ENCODE assay signal across 9 mouse cellular contexts in genomic region chr11:61011736-61012294, GRCm38 (mm10). TPM values are rescaled to one million over a fixed set of nuclear protein-coding genes. Genes with fewer than 3 reads are reported as not detected.
A peak's percentile ranks its signal among the peaks of the same experiment; 100 is the strongest.
DNase-seq lines count a peak whose midpoint lies in the region; ATAC-seq and TF ChIP-seq lines count a peak whose summit lies in the region.
"Had no signal": no experiment of that assay in that cellular context is flagged by ENCODE, and none has a peak within 500 bp of the region (broad histone marks: within the 10 kb centered on the region; RNA-seq: fewer than 3 reads in every experiment).

No protein-coding gene starts in this region.

- 0 out of 2 replicates have a peak overlapping the region, but pooled peaks have one; percentile 27 for H3K9ac ChIP-seq in forebrain, embryonic 11.5 days (ENCODE audit: low read length)
- H3K9ac ChIP-seq in forebrain, embryonic 14.5 days (ENCODE audit: low read length): no peak overlapping the region
- H3K9ac ChIP-seq in lung, postnatal 0 days (replicated peaks; ENCODE audit: low read depth): no peak overlapping the region
- no peak overlapping the region for H3K9ac ChIP-seq in midbrain, embryonic 12.5 days (replicated peaks)
- H3K9ac ChIP-seq: embryonic facial prominence, embryonic 15.5 days had no signal

- WGBS in forebrain, embryonic 11.5 days: 23% methylated on average over 9 of the region's 9 CpGs
- 32% methylated on average over 9 of the region's 9 CpGs for WGBS in forebrain, embryonic 14.5 days
- WGBS in lung, postnatal 0 days: 37% methylated on average over 9 of the region's 9 CpGs
- WGBS in kidney, adult 2 months: 31% methylated on average over 9 of the region's 9 CpGs
- 19% methylated on average over 9 of the region's 9 CpGs for WGBS in midbrain, embryonic 12.5 days

- TF ChIP-seq POLR2A in kidney, adult 2 months (IDR thresholded peaks at IDR 0.05; ENCODE audit: low read depth, low read length): no peak

- H3K4me1 ChIP-seq in forebrain, embryonic 11.5 days (replicated peaks; ENCODE audit: control insufficient read depth, insufficient read depth, low read length): peaks cover 4% of the 10 kb centered on the region
- no peaks in the 10 kb centered on the region for H3K4me1 ChIP-seq in forebrain, embryonic 14.5 days (ENCODE audit: control insufficient read depth, insufficient read depth, low read length)
- H3K4me1 ChIP-seq in lung, postnatal 0 days (ENCODE audit: insufficient read depth, low read depth, low read length): no peaks in the 10 kb centered on the region
- peaks cover 10% of the 10 kb centered on the region; the same call in 1 of the 2 replicates for H3K4me1 ChIP-seq in kidney, adult 2 months (ENCODE audit: control insufficient read depth, insufficient read depth, low read length)
- peaks cover 12% of the 10 kb centered on the region for H3K4me1 ChIP-seq in midbrain, embryonic 12.5 days

- no peaks in the 10 kb centered on the region for H3K27me3 ChIP-seq in forebrain, embryonic 11.5 days (ENCODE audit: control insufficient read depth, insufficient read depth, low read length)
- no peaks in the 10 kb centered on the region for H3K27me3 ChIP-seq in forebrain, embryonic 14.5 days (replicated peaks; ENCODE audit: control insufficient read depth, insufficient read depth, low read length)
- no peaks in the 10 kb centered on the region for H3K27me3 ChIP-seq in lung, postnatal 0 days (replicated peaks; ENCODE audit: insufficient read depth, low read length)
- H3K27me3 ChIP-seq in kidney, adult 2 months (replicated peaks; ENCODE audit: control insufficient read depth, insufficient read depth, low read length): no peaks in the 10 kb centered on the region
- no peaks in the 10 kb centered on the region for H3K27me3 ChIP-seq in midbrain, embryonic 12.5 days
- H3K27me3 ChIP-seq: embryonic facial prominence, embryonic 15.5 days had no signal

- no peak for DNase-seq in forebrain, embryonic 11.5 days (ENCODE audit: low spot score)
- DNase-seq in forebrain, embryonic 14.5 days (ENCODE audit: low spot score): no peak
- peak; percentile 21 for DNase-seq in lung, postnatal 0 days (ENCODE audit: low spot score)
- DNase-seq in lung, postnatal 14 days: no peak
- DNase-seq in kidney, adult 2 months: peak; percentile 84
- no peak for DNase-seq in spleen, postnatal 36 days (ENCODE audit: low spot score in 2 of 2)

- H3K4me3 ChIP-seq in forebrain, embryonic 11.5 days (ENCODE audit: low read depth, low read length): no peak overlapping the region
- no peak overlapping the region for H3K4me3 ChIP-seq in forebrain, embryonic 14.5 days (ENCODE audit: low read depth, low read length)
- H3K4me3 ChIP-seq in lung, postnatal 0 days (ENCODE audit: low read depth, low read length): no peak overlapping the region
- H3K4me3 ChIP-seq in kidney, adult 2 months (ENCODE audit: insufficient read depth, low read depth, low read length): no peak overlapping the region
- H3K4me3 ChIP-seq in midbrain, embryonic 12.5 days: no peak overlapping the region
- H3K4me3 ChIP-seq: embryonic facial prominence, embryonic 15.5 days had no signal

- no peaks in the 10 kb centered on the region for H3K36me3 ChIP-seq in forebrain, embryonic 11.5 days (ENCODE audit: control insufficient read depth, insufficient read depth, low read length)
- no peaks in the 10 kb centered on the region for H3K36me3 ChIP-seq in forebrain, embryonic 14.5 days (ENCODE audit: control insufficient read depth, insufficient read depth, low read length)
- no peaks in the 10 kb centered on the region for H3K36me3 ChIP-seq in lung, postnatal 0 days (ENCODE audit: insufficient read depth, low read length)
- no peaks in the 10 kb centered on the region for H3K36me3 ChIP-seq in kidney, adult 2 months (ENCODE audit: control insufficient read depth, insufficient read depth, low read length)
- H3K36me3 ChIP-seq in midbrain, embryonic 12.5 days: no peaks in the 10 kb centered on the region
- H3K36me3 ChIP-seq: embryonic facial prominence, embryonic 15.5 days had no signal

- no peak for TF ChIP-seq CTCF in lung, postnatal 0 days (IDR thresholded peaks at IDR 0.05)
- TF ChIP-seq CTCF in kidney, adult 2 months (conservative IDR thresholded peaks at IDR 0.05; ENCODE audit: insufficient read depth, insufficient read length, low read depth, low read length): no peak

- TF ChIP-seq EP300 in lung, postnatal 0 days (IDR thresholded peaks at IDR 0.05): no peak

- H3K27ac ChIP-seq in forebrain, embryonic 11.5 days (ENCODE audit: low read depth, low read length): no peak overlapping the region
- no peak overlapping the region for H3K27ac ChIP-seq in forebrain, embryonic 14.5 days (ENCODE audit: low read depth, low read length)
- no peak overlapping the region for H3K27ac ChIP-seq in lung, postnatal 0 days (ENCODE audit: low read length)
- 0 out of 2 replicates have a peak overlapping the region, but pooled peaks have one; percentile 29 for H3K27ac ChIP-seq in kidney, adult 2 months (ENCODE audit: insufficient read depth, low read depth, low read length)
- 0 out of 2 replicates have a peak overlapping the region, but pooled peaks have one; percentile 21 for H3K27ac ChIP-seq in midbrain, embryonic 12.5 days (replicated peaks)
- H3K27ac ChIP-seq: embryonic facial prominence, embryonic 15.5 days had no signal

- ATAC-seq in forebrain, embryonic 11.5 days (replicated peaks; ENCODE audit: low FRiP score): no peak
- ATAC-seq in forebrain, embryonic 14.5 days: no peak
- ATAC-seq in lung, postnatal 0 days: peak; percentile 50
- ATAC-seq in midbrain, embryonic 12.5 days (ENCODE audit: low FRiP score, low read depth): no peak
- ATAC-seq in inflammation-experienced regulatory T-cells, adult 6 months: no peak

- H3K4me2 ChIP-seq in forebrain, embryonic 11.5 days (ENCODE audit: low read depth, low read length, severe bottlenecking): no peak overlapping the region
- H3K4me2 ChIP-seq in forebrain, embryonic 14.5 days (ENCODE audit: low read length): no peak overlapping the region
- no peak overlapping the region for H3K4me2 ChIP-seq in lung, postnatal 0 days (replicated peaks; ENCODE audit: low read depth, low read length)
- H3K4me2 ChIP-seq in midbrain, embryonic 12.5 days (replicated peaks): no peak overlapping the region
- H3K4me2 ChIP-seq: embryonic facial prominence, embryonic 15.5 days had no signal

- H3K9me3 ChIP-seq in forebrain, embryonic 11.5 days (ENCODE audit: control insufficient read depth, low read length): no peaks in the 10 kb centered on the region
- no peaks in the 10 kb centered on the region for H3K9me3 ChIP-seq in forebrain, embryonic 14.5 days (replicated peaks; ENCODE audit: control insufficient read depth, low read length)
- H3K9me3 ChIP-seq in lung, postnatal 0 days (ENCODE audit: low read length): no peaks in the 10 kb centered on the region
- H3K9me3 ChIP-seq in midbrain, embryonic 12.5 days: no peaks in the 10 kb centered on the region
- H3K9me3 ChIP-seq: embryonic facial prominence, embryonic 15.5 days had no signal

RNA-seq across cellular contexts. Expression of gene Kcnj12, which starts 10.5 kb away (rescaled TPM):
- polyA plus RNA-seq in forebrain, embryonic 11.5 days (2014; fragmentation: Nextera tagmentation; extraction: Ambion mirVana): 0.16 TPM in 1 of 2 replicates, not detected in the other
- 1.0 and 1.4 TPM in 2 replicates for polyA plus RNA-seq in forebrain, embryonic 14.5 days (2014; fragmentation: Nextera tagmentation; extraction: Ambion mirVana)
- 0.33 and 0.61 TPM in 2 replicates for polyA plus RNA-seq in lung, postnatal 0 days (2015; fragmentation: Nextera tagmentation; extraction: Ambion mirVana)
- polyA plus RNA-seq in kidney, adult 2 months (2012; rRNA removed): 4.6 and 5.7 TPM in 2 replicates
- 0.45 and 0.50 TPM in 2 replicates for polyA plus RNA-seq in midbrain, embryonic 12.5 days (2016; fragmentation: Nextera tagmentation; extraction: Ambion mirVana)
- not detected for polyA plus RNA-seq in inflammation-experienced regulatory T-cells, adult 6 months (2017; shearing (Covaris generic))

Comparison
In these comparisons a context has a peak if more than half of its experiments do, and no peak if none do; other contexts are left out.
1. DNase-seq: peak in lung, postnatal 0 days (single experiment) and kidney, adult 2 months (single experiment); none in forebrain, embryonic 11.5 days (single experiment), forebrain, embryonic 14.5 days (single experiment), lung, postnatal 14 days (single experiment) and spleen, postnatal 36 days (0 of 2).
2. H3K27ac ChIP-seq: peak in kidney, adult 2 months (single experiment) and midbrain, embryonic 12.5 days (single experiment); none in forebrain, embryonic 11.5 days (single experiment), forebrain, embryonic 14.5 days (single experiment) and lung, postnatal 0 days (single experiment).